ENCODE assay signal across 32 mouse cellular contexts in the genomic region with DNA sequence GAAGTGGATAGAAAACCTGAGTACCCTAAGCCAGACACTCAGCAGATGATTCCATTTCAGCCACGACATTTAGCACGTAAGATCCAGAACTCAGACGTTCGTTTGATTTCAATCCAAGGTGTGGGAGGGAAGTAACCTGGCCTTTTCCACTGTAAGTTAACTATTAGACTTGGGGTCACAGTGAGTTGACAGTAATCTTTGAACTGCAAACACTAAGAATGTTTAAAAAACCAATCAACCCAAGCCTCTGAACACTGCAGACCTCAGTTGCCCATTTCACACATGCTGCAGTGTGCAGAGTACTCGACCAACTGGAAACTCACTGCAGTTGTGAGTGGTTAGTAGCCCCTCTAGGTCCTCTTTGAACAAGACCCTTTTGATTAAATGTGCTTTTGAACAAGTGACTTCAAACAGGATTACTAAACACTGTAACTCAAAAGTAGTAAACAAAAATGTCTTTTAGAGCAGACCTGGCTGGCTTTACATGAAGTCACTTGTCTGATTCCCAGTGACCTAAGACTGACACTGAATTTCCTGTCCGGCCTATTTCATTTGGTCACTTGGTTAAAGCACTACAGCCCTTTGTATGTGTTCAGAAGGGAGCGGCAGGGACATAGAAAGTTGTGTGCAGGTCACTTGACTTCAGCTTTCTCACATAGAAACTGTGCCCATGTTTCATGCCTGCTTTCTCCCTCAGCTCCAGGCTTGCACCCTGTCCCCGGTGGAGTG. TPM values are rescaled to one million over a fixed set of nuclear protein-coding genes. Genes with fewer than 3 reads are reported as not detected.
DNase-seq lines count a peak whose midpoint lies in the region; ATAC-seq and TF ChIP-seq lines count a peak whose summit lies in the region.
"Had no signal": no experiment of that assay in that cellular context is flagged by ENCODE, and none has a peak within 500 bp of the region (broad histone marks: within the 10 kb centered on the region; RNA-seq: fewer than 3 reads in every experiment).

No protein-coding gene starts in this region.

- H3K9ac ChIP-seq in liver, adult 2 months (ENCODE audit: low read depth, low read length) = peak overlapping the region; percentile 42; the same call in 1 of the 2 replicates
- no peak overlapping the region for H3K9ac ChIP-seq in kidney, embryonic 16.5 days (replicated peaks; ENCODE audit: low read length)
- H3K9ac ChIP-seq in liver, embryonic 14.5 days (replicated peaks) = no peak overlapping the region
- H3K9ac ChIP-seq: forebrain, postnatal 0 days; heart, embryonic 13.5 days; hindbrain, embryonic 12.5 days; midbrain, embryonic 13.5 days had no signal

- TF ChIP-seq CTCF in liver, adult 2 months (IDR thresholded peaks at IDR 0.05; ENCODE audit: low read depth, low read length) = no peak
- TF ChIP-seq CTCF in liver, embryonic 14.5 days (IDR thresholded peaks at IDR 0.05; ENCODE audit: low read depth) = no peak

- no peak overlapping the region for H3K4me3 ChIP-seq in liver, adult 2 months (ENCODE audit: insufficient read depth, low read depth, low read length)
- H3K4me3 ChIP-seq in kidney, embryonic 16.5 days (ENCODE audit: low read length) = no peak overlapping the region
- no peak overlapping the region for H3K4me3 ChIP-seq in liver, embryonic 14.5 days (ENCODE audit: insufficient read depth in 1 of 2, low read depth in 2 of 2, low read length in 2 of 2)
- H3K4me3 ChIP-seq: embryonic facial prominence, embryonic 10.5 days; forebrain, embryonic 10.5 days; heart, adult 2 months; heart, embryonic 13.5 days; hindbrain, embryonic 12.5 days; limb, embryonic 10.5 days; midbrain, embryonic 13.5 days had no signal

- H3K27ac ChIP-seq in liver, adult 2 months (replicated peaks; ENCODE audit: insufficient read depth, low read depth, low read length) = peak overlapping the region; percentile 82
- H3K27ac ChIP-seq in kidney, embryonic 16.5 days (ENCODE audit: low read length) = peak overlapping the region; percentile 64
- no peak overlapping the region for H3K27ac ChIP-seq in liver, embryonic 14.5 days
- H3K27ac ChIP-seq: embryonic facial prominence, embryonic 10.5 days; forebrain, embryonic 10.5 days; heart, adult 2 months; heart, embryonic 13.5 days; hindbrain, embryonic 12.5 days; limb, embryonic 10.5 days; midbrain, embryonic 13.5 days had no signal

- no peaks in the 10 kb centered on the region for H3K9me3 ChIP-seq in kidney, embryonic 16.5 days (ENCODE audit: low read length)
- H3K9me3 ChIP-seq in liver, embryonic 14.5 days (ENCODE audit: control insufficient read depth, low read length) = no peaks in the 10 kb centered on the region
- H3K9me3 ChIP-seq: embryonic facial prominence, embryonic 10.5 days; forebrain, embryonic 10.5 days; heart, embryonic 13.5 days; hindbrain, embryonic 12.5 days; limb, embryonic 10.5 days; midbrain, embryonic 13.5 days had no signal

- no peak for TF ChIP-seq POLR2A in liver, adult 2 months (IDR thresholded peaks at IDR 0.05; ENCODE audit: extremely low read depth, insufficient read depth, low read length)

- 27% methylated on average over 8 of the region's 8 CpGs for WGBS in liver, adult 2 months
- 48% methylated on average over 8 of the region's 8 CpGs for WGBS in kidney, embryonic 16.5 days
- 73% methylated on average over 8 of the region's 8 CpGs for WGBS in liver, embryonic 14.5 days (ENCODE audit: insufficient replicate concordance)

- no peaks in the 10 kb centered on the region for H3K79me2 ChIP-seq in liver, adult 2 months (ENCODE audit: control insufficient read depth, insufficient read depth, low read length)

- peak; percentile 97 for DNase-seq in liver, adult 2 months (ENCODE audit: extremely low read depth, low read depth, low spot score)
- DNase-seq in liver (no peak), MN1 (ENCODE audit: low spot score) (no peak)
- no peak for DNase-seq in liver, embryonic 14.5 days (ENCODE audit: low read depth in 3 of 3, low spot score in 3 of 3)
- no peak for DNase-seq in adrenal gland, postnatal 25 days
- DNase-seq: adrenal gland, postnatal 36 days; cerebellum, adult 11 months; cerebellum, postnatal 10 days; forebrain, postnatal 0 days; gastrocnemius, postnatal 25 days; heart, adult 2 months; heart, postnatal 14 days; lung, adult 18-20 months; lung, postnatal 10 days; retina, postnatal 1 day; right cerebral cortex, postnatal 25 days; spleen, adult 18-20 months; thymus, postnatal 36 days had no signal

- no peak for TF ChIP-seq EP300 in liver, embryonic 14.5 days (IDR thresholded peaks at IDR 0.05; ENCODE audit: low read depth)

- peaks cover 14% of the 10 kb centered on the region; the same call in 1 of the 2 replicates for H3K36me3 ChIP-seq in liver, adult 2 months (ENCODE audit: control insufficient read depth, insufficient read depth, low read length)
- peaks cover 31% of the 10 kb centered on the region for H3K36me3 ChIP-seq in kidney, embryonic 16.5 days (ENCODE audit: insufficient read depth, low read length)
- peaks cover 13% of the 10 kb centered on the region for H3K36me3 ChIP-seq in liver, embryonic 14.5 days (replicated peaks; ENCODE audit: control insufficient read depth, insufficient read depth, low read depth)

- no peaks in the 10 kb centered on the region for H3K27me3 ChIP-seq in liver, adult 2 months (ENCODE audit: control insufficient read depth, insufficient read depth, low read length)
- H3K27me3 ChIP-seq in kidney, embryonic 16.5 days (ENCODE audit: insufficient read depth, low read length) = no peaks in the 10 kb centered on the region
- no peaks in the 10 kb centered on the region for H3K27me3 ChIP-seq in liver, embryonic 14.5 days (ENCODE audit: control insufficient read depth, insufficient read depth, low read length)
- H3K27me3 ChIP-seq: heart, embryonic 13.5 days; hindbrain, embryonic 12.5 days; midbrain, embryonic 13.5 days had no signal

- H3K4me1 ChIP-seq in liver, adult 2 months (ENCODE audit: control insufficient read depth, insufficient read depth, low read length) = peaks cover 16% of the 10 kb centered on the region
- 0 out of 2 replicates have a peak, but pooled peaks cover 7% of the 10 kb centered on the region for H3K4me1 ChIP-seq in kidney, embryonic 16.5 days (ENCODE audit: insufficient read depth, low read length)
- H3K4me1 ChIP-seq in liver, embryonic 14.5 days (replicated peaks; ENCODE audit: control insufficient read depth in 2 of 2, insufficient read depth in 2 of 2, low read length in 1 of 2) = peaks cover 0 to 5% of the 10 kb centered on the region in 2 experiments; a peak in 2 of 4 replicates
- H3K4me1 ChIP-seq: embryonic facial prominence, embryonic 10.5 days; forebrain, embryonic 10.5 days; heart, embryonic 13.5 days; hindbrain, embryonic 12.5 days; limb, embryonic 10.5 days; midbrain, embryonic 13.5 days had no signal

- ATAC-seq in kidney, embryonic 16.5 days (ENCODE audit: low FRiP score, low TSS enrichment) = peak; percentile 91
- peak; percentile 62 for ATAC-seq in liver, embryonic 14.5 days (ENCODE audit: insufficient read depth)
- no peak for ATAC-seq in monocyte, adult 5-6 weeks (replicated peaks; ENCODE audit: insufficient number of reproducible peaks, low FRiP score, low TSS enrichment, poor library complexity, severe bottlenecking)
- ATAC-seq: CD4-positive, CD25-positive, alpha-beta regulatory T cell, adult 4 months; forebrain, postnatal 0 days; intestine, postnatal 0 days; midbrain, embryonic 13.5 days had no signal

- no peak overlapping the region for H3K4me2 ChIP-seq in kidney, embryonic 16.5 days (replicated peaks; ENCODE audit: low read depth, low read length)
- H3K4me2 ChIP-seq in liver, embryonic 14.5 days (ENCODE audit: low read depth) = no peak overlapping the region
- H3K4me2 ChIP-seq: heart, embryonic 13.5 days; hindbrain, embryonic 12.5 days; midbrain, embryonic 13.5 days had no signal

RNA-seq across cellular contexts. Expression of gene Tcp11l1, which starts 48.4 kb away (rescaled TPM):
- 4.1 and 5.3 TPM in 2 replicates for total RNA-seq in liver, adult 2 months (2014; rRNA removed)
- 3.1 and 3.5 TPM in 2 replicates for polyA plus RNA-seq in liver, adult 2 months (2012; rRNA removed)
- polyA plus RNA-seq in kidney, embryonic 16.5 days (2015; fragmentation: Nextera tagmentation; extraction: Ambion mirVana) = 31.4 and 36.8 TPM in 2 replicates
- 1.0 and 2.5 TPM in 2 replicates for polyA plus RNA-seq in liver, embryonic 14.5 days (2012; rRNA removed)
- polyA plus RNA-seq in liver, embryonic 14.5 days (2014; fragmentation: Nextera tagmentation; extraction: Ambion mirVana) = 5.0 and 5.2 TPM in 2 replicates
- total RNA-seq in adrenal gland, postnatal 25 days (2021) = 7.7 and 12.2 TPM in 2 replicates
- total RNA-seq in monocyte, adult 5-6 weeks (2017) = 2.6 to 5.0 TPM (median 3.4 TPM) in 3 replicates

RNA-seq across cellular contexts. Expression of gene Pin1rt1, which starts 52.6 kb away (rescaled TPM):
- not detected in 2 replicates for total RNA-seq in liver, adult 2 months (2014; rRNA removed)
- polyA plus RNA-seq in liver, adult 2 months (2012; rRNA removed) = not detected in 2 replicates
- 0.19 TPM in 1 of 2 replicates, not detected in the other for polyA plus RNA-seq in kidney, embryonic 16.5 days (2015; fragmentation: Nextera tagmentation; extraction: Ambion mirVana)
- not detected in 2 replicates for polyA plus RNA-seq in liver, embryonic 14.5 days (2012; rRNA removed)
- not detected in 2 replicates for polyA plus RNA-seq in liver, embryonic 14.5 days (2014; fragmentation: Nextera tagmentation; extraction: Ambion mirVana)
- total RNA-seq in adrenal gland, postnatal 25 days (2021) = not detected in 2 replicates
- total RNA-seq in monocyte, adult 5-6 weeks (2017) = not detected in 3 replicates
- total RNA-seq: adrenal gland, postnatal 36 days; forebrain, postnatal 0 days; gastrocnemius, postnatal 25 days; heart, adult 2 months; heart, postnatal 14 days; layer of hippocampus, adult 18-20 months; layer of hippocampus, postnatal 25 days had no signal
- polyA plus RNA-seq: CD4-positive, CD25-positive, alpha-beta regulatory T cell, adult 4 months; cortical plate, adult 2 months; forebrain, postnatal 0 days; heart, adult 2 months; heart, embryonic 13.5 days; intestine, postnatal 0 days; limb, embryonic 10.5 days; neural tube, embryonic 11.5 days had no signal
